Comparison of ENCODE assay signal across 21 mouse cellular contexts in the genomic region with DNA sequence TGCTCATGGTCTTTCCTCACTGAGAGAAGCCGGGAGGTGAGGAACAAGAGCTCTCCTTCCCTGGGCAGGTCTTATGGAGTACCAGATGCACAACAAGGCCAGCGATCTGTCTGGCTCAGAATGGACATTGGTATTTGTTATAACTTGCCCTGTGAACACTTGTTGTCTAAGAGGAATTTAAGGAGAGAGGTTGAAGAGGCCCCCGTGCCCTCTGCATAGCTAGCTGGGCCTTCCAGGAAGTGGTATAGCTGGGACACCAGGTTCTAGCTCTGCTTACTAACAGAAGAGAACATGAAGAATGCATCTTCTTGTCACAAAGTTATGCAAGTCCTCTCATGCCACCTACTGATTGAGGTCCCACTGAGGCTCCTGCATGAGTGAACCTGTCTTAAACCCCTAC. TPM values are rescaled to one million over a fixed set of nuclear protein-coding genes. Genes with fewer than 3 reads are reported as not detected.
"Had no signal": no experiment of that assay in that cellular context is flagged by ENCODE, and none has a peak within 500 bp of the region (broad histone marks: within the 10 kb centered on the region; RNA-seq: fewer than 3 reads in every experiment).

No protein-coding gene starts in this region.

- H3K27me3 ChIP-seq: liver, embryonic 13.5 days; liver, embryonic 15.5 days; midbrain, embryonic 13.5 days; midbrain, embryonic 15.5 days; neural tube, embryonic 12.5 days; stomach, embryonic 15.5 days had no signal

- H3K27ac ChIP-seq: liver, embryonic 13.5 days; liver, embryonic 15.5 days; macrophage; midbrain, embryonic 13.5 days; midbrain, embryonic 15.5 days; neural tube, embryonic 12.5 days; stomach, embryonic 15.5 days had no signal

- H3K9me3 ChIP-seq: liver, embryonic 13.5 days; liver, embryonic 15.5 days; megakaryocyte, embryonic 14.5 days; midbrain, embryonic 13.5 days; midbrain, embryonic 15.5 days; neural tube, embryonic 12.5 days; stomach, embryonic 15.5 days had no signal

- H3K36me3 ChIP-seq: liver, embryonic 13.5 days; liver, embryonic 15.5 days; midbrain, embryonic 13.5 days; midbrain, embryonic 15.5 days; neural tube, embryonic 12.5 days; stomach, embryonic 15.5 days had no signal

- H3K9ac ChIP-seq: liver, embryonic 13.5 days; liver, embryonic 15.5 days; liver, postnatal 0 days; lung, embryonic 14.5 days; midbrain, embryonic 13.5 days; midbrain, embryonic 15.5 days; neural tube, embryonic 12.5 days; stomach, embryonic 15.5 days had no signal

- H3K4me3 ChIP-seq: liver, embryonic 13.5 days; liver, embryonic 15.5 days; megakaryocyte, embryonic 14.5 days; midbrain, embryonic 13.5 days; midbrain, embryonic 15.5 days; neural tube, embryonic 12.5 days; stomach, embryonic 15.5 days had no signal

- DNase-seq: liver, embryonic 13.5 days; liver, postnatal 0 days; lung, embryonic 14.5 days; right cerebral cortex, postnatal 14 days; thymus, adult 18-20 months; thymus, postnatal 14 days; thymus, postnatal 36 days had no signal

- H3K4me2 ChIP-seq: liver, embryonic 13.5 days; liver, embryonic 15.5 days; lung, embryonic 14.5 days; midbrain, embryonic 11.5 days; midbrain, embryonic 13.5 days; midbrain, embryonic 15.5 days; neural tube, embryonic 12.5 days; stomach, embryonic 15.5 days had no signal

- ATAC-seq: liver, postnatal 0 days; midbrain, embryonic 13.5 days; midbrain, embryonic 15.5 days had no signal

- H3K4me1 ChIP-seq: liver, embryonic 13.5 days; liver, embryonic 15.5 days; megakaryocyte, embryonic 14.5 days; neural tube, embryonic 12.5 days; stomach, embryonic 15.5 days had no signal

RNA-seq across cellular contexts. Expression of a gene that starts 44.2 kb away (rescaled TPM):
- total RNA-seq: megakaryocyte progenitor cell, adult 5-6 weeks; monocyte, adult 5-6 weeks; neutrophil, adult 5-6 weeks had no signal
- polyA plus RNA-seq: liver, embryonic 13.5 days; liver, postnatal 0 days; macrophage; midbrain, postnatal 0 days; neural tube, embryonic 12.5 days; neural tube, embryonic 14.5 days; spleen, adult 2 months had no signal
